Mouse (Mus musculus) CH12.LX (cell line): ENCODE data around the gene Lama4. TPM values are rescaled to one million over a fixed set of nuclear protein-coding genes. Genes with fewer than 3 reads are reported as not detected.

ENCODE experiments used
- DNase-seq: peaks from one replicate; pipeline ENCODE4 v3.0.0-alpha.2; 2013; ENCODE audit errors: extremely low read depth
- H3K27ac ChIP-seq: 2 replicates; pipeline ENCODE4 v1.5.1; 2012; ENCODE audit warnings: low read depth, mild to moderate bottlenecking, control low read depth, moderate library complexity; ENCODE audit not compliant: insufficient read depth
- H3K27me3 ChIP-seq: replicated peaks from 2 replicates; pipeline ENCODE3; 2012; ENCODE audit warnings: inconsistent platforms
- H3K36me3 ChIP-seq, 2 experiments: replicated peaks in 1 of 2; 2 replicates each; pipeline versions ENCODE3 to v1.6.1; 2012; ENCODE audit warnings: inconsistent platforms in 1 of 2, low read length in 1 of 2, mild to moderate bottlenecking in 1 of 2, mixed read lengths in 1 of 2, moderate library complexity in 1 of 2; ENCODE audit not compliant: control insufficient read depth in 1 of 2, insufficient read depth in 1 of 2
- H3K4me1 ChIP-seq, 2 experiments: 2 replicates each; pipeline ENCODE4 v1.6.1; 2012; ENCODE audit warnings: inconsistent platforms in 1 of 2, moderate library complexity in 1 of 2; ENCODE audit not compliant: insufficient read depth in 2 of 2, control insufficient read depth in 1 of 2
- H3K4me2 ChIP-seq: 2 replicates; pipeline ENCODE4 v1.6.1; 2012; ENCODE audit warnings: low read depth, mild to moderate bottlenecking, control low read depth; ENCODE audit not compliant: poor library complexity, insufficient read depth, severe bottlenecking
- H3K4me3 ChIP-seq, 3 experiments: fragments of 150-350 bp in 1 of 3; sonication (generic) in 1 of 3; replicated peaks in 1 of 3; 2 replicates each; pipeline versions ENCODE3 to v1.5.1; 2011 to 2012; ENCODE audit warnings: low read depth in 2 of 3, low read length in 2 of 3, mild to moderate bottlenecking in 2 of 3, moderate library complexity in 2 of 3, control low read depth in 1 of 3, improper control_type of control experiment in 1 of 3, inconsistent platforms in 1 of 3, mixed read lengths in 1 of 3; ENCODE audit not compliant: poor library complexity in 1 of 3
- H3K79me2 ChIP-seq: replicated peaks from 2 replicates; pipeline ENCODE4 v1.6.1; 2012; ENCODE audit warnings: mild to moderate bottlenecking, moderate library complexity; ENCODE audit not compliant: control insufficient read depth, poor library complexity, insufficient read depth, severe bottlenecking; ENCODE audit errors: extremely low read depth
- H3K9ac ChIP-seq: 2 replicates; pipeline ENCODE4 v1.6.1; 2012; ENCODE audit warnings: low read depth, mild to moderate bottlenecking, control low read depth, moderate library complexity; ENCODE audit not compliant: insufficient read depth
- H3K9me3 ChIP-seq: replicated peaks from 2 replicates; pipeline ENCODE3; 2012; ENCODE audit warnings: low read length, inconsistent platforms, mixed read lengths
- CHD2 ChIP-seq: IDR thresholded peaks from 2 replicates; pipeline ENCODE4 v1.6.1; 2011; ENCODE audit warnings: low read length, improper control_type of control experiment
- CTCF ChIP-seq, 2 experiments: IDR thresholded peaks in 1 of 2; conservative IDR thresholded peaks in 1 of 2; 2 replicates each; pipeline ENCODE4 v1.5.1; 2011 to 2012; ENCODE audit warnings: low read depth in 2 of 2, low read length in 2 of 2, improper control_type of control experiment in 1 of 2, inconsistent platforms in 1 of 2, mild to moderate bottlenecking in 1 of 2, moderate library complexity in 1 of 2
- E2F4 ChIP-seq: IDR thresholded peaks from 2 replicates; pipeline ENCODE4 v1.6.1; 2011; ENCODE audit warnings: low read depth, low read length, improper control_type of control experiment; ENCODE audit not compliant: insufficient replicate concordance
- ELF1 ChIP-seq: IDR thresholded peaks from 2 replicates; pipeline ENCODE4 v1.6.1; 2014; ENCODE audit warnings: low read depth, mild to moderate bottlenecking, inconsistent platforms, low read length, improper control_type of control experiment
- ETS1 ChIP-seq: conservative IDR thresholded peaks from 2 replicates; pipeline ENCODE4 v1.6.1; 2012; ENCODE audit warnings: low read depth, mild to moderate bottlenecking, inconsistent platforms, low read length, improper control_type of control experiment, moderate library complexity
- JUN ChIP-seq: IDR thresholded peaks from 2 replicates; pipeline ENCODE4 v1.6.1; 2011; ENCODE audit warnings: low read depth, mild to moderate bottlenecking, low read length, improper control_type of control experiment, moderate library complexity; ENCODE audit not compliant: insufficient read depth
- MAFK ChIP-seq: IDR thresholded peaks from 2 replicates; pipeline ENCODE4 v1.6.1; 2011; ENCODE audit warnings: low read length, improper control_type of control experiment; ENCODE audit not compliant: insufficient replicate concordance
- MAZ ChIP-seq: IDR thresholded peaks from 2 replicates; pipeline ENCODE4 v1.6.1; 2012; ENCODE audit warnings: low read depth, mild to moderate bottlenecking, inconsistent platforms, low read length, improper control_type of control experiment, moderate library complexity
- MEF2A ChIP-seq: IDR thresholded peaks from 2 replicates; pipeline ENCODE4 v1.6.1; 2014; ENCODE audit warnings: low read depth, mild to moderate bottlenecking, inconsistent platforms, low read length, improper control_type of control experiment, borderline replicate concordance
- MXI1 ChIP-seq: IDR thresholded peaks from 2 replicates; pipeline ENCODE4 v1.6.1; 2011; ENCODE audit warnings: mild to moderate bottlenecking, low read depth, low read length, improper control_type of control experiment
- MYC ChIP-seq: IDR thresholded peaks from 2 replicates; pipeline ENCODE4 v1.6.1; 2011; ENCODE audit warnings: low read depth, mild to moderate bottlenecking, improper control_type of control experiment, low read length
- PAX5 ChIP-seq: IDR thresholded peaks from 2 replicates; pipeline ENCODE4 v1.6.1; 2012; ENCODE audit warnings: low read length, inconsistent platforms, mixed read lengths
- POLR2A ChIP-seq: IDR thresholded peaks from 2 replicates; pipeline ENCODE4 v1.6.1; 2011; ENCODE audit warnings: low read depth, mild to moderate bottlenecking, improper control_type of control experiment, low read length
- RCOR1 ChIP-seq: conservative IDR thresholded peaks from 2 replicates; pipeline ENCODE4 v1.6.1; 2012; ENCODE audit warnings: low read depth, mild to moderate bottlenecking, inconsistent platforms, low read length, improper control_type of control experiment
- SIN3A ChIP-seq: IDR thresholded peaks from 2 replicates; pipeline ENCODE4 v1.6.1; 2012; ENCODE audit warnings: low read length, improper control_type of control experiment, inconsistent platforms
- TBP ChIP-seq: conservative IDR thresholded peaks from 2 replicates; pipeline ENCODE4 v1.6.1; 2011; ENCODE audit warnings: low read depth, low read length, improper control_type of control experiment
- USF1 ChIP-seq: IDR thresholded peaks from 2 replicates; pipeline ENCODE4 v1.6.1; 2014; ENCODE audit warnings: low read depth, mild to moderate bottlenecking, inconsistent platforms, low read length, improper control_type of control experiment
- USF2 ChIP-seq: conservative IDR thresholded peaks from 2 replicates; pipeline ENCODE4 v1.6.1; 2011; ENCODE audit warnings: low read depth, low read length, improper control_type of control experiment
- ZMIZ1 ChIP-seq: IDR thresholded peaks from 2 replicates; pipeline ENCODE4 v1.6.1; 2012; ENCODE audit warnings: low read depth, mild to moderate bottlenecking, inconsistent platforms, low read length, improper control_type of control experiment
- dilution Hi-C: fragments of 300-500 bp; cut with MboI; formaldehyde crosslinking; loops from 2 replicates; pipeline ENCODE4 v1.14.3; 2020; ENCODE audit warnings: low sequenced_read_pairs; ENCODE audit not compliant: extremely low pct_unique_long_range_greater_than_20kb, extremely low pct_ligation_motif_present
- in situ Hi-C: fragments of 300-500 bp; cut with MboI; formaldehyde crosslinking; loops from 3 replicates; pipeline ENCODE4 v1.14.3; 2019; ENCODE audit warnings: low sequenced_read_pairs, low pct_ligation_motif_present, low pct_unique_long_range_greater_than_20kb, mixed read lengths
- polyA plus RNA-seq: library from polyadenylated mRNA; unstranded; fragments of >175 nt; gene quantifications from 2 replicates; pipeline ENCODE4 v1.2.1, GENCODE M21; 2012; ENCODE audit warnings: low read depth; ENCODE audit not compliant: insufficient read length
- total RNA-seq, 2 experiments: library from RNA; depleted of rRNA; stranded (reverse); fragments of 300-350 nt in 1 of 2; fragments of >200 nt in 1 of 2; gene quantifications; 2 replicates each; pipeline ENCODE4 v1.2.3; 2012 to 2014

Lama4 gene
- total and polyA plus RNA-seq, 3 experiments: 0.08 to 0.50 (median 0.19) TPM

DNA sequence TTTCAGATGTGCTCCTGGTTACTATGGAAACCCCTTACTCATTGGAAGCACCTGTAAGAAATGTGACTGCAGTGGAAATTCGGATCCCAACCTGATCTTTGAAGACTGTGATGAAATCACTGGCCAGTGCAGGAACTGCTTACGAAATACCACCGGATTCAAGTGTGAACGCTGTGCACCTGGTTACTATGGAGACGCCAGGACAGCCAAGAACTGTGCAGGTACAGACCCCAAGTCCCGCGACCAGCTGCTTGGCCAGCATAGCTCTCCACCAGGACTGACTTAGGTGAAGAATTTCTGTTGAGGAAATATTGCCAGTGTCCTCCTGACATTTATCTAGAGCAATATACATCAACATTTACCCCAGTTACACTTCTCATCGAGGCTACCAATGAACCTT, 61.2 kb downstream of the Lama4 start:
- no peak for DNase-seq
- H3K27ac ChIP-seq: no peak overlapping the region
- H3K9ac ChIP-seq: no peak overlapping the region
- H3K79me2 ChIP-seq: no peaks in the 10 kb centered on the region
- H3K36me3 ChIP-seq: no peaks in the 10 kb centered on the region
- TF ChIP-seq MAZ (no peak), SIN3A (no peak), PAX5 (no peak), TBP (no peak), USF1 (no peak), CTCF (conservative IDR thresholded peaks at IDR 0.05 in 1 of 2, IDR thresholded peaks at IDR 0.05 in 1 of 2; ENCODE audit: low read depth in 2 of 2, low read length in 2 of 2) (no peak), CHD2 (no peak), MAFK (no peak), ZMIZ1 (no peak), E2F4 (no peak), MYC (no peak), ETS1 (no peak), ELF1 (no peak), JUN (no peak)
- TF ChIP-seq, all 38 proteins: peak for 0
- dilution Hi-C loops (no loop called here), in situ Hi-C loops (no loop called here)
- no peaks in the 10 kb centered on the region for H3K9me3 ChIP-seq
- H3K4me1 ChIP-seq: no peaks in the 10 kb centered on the region
- H3K4me3 ChIP-seq: no peak overlapping the region
- H3K27me3 ChIP-seq: no peaks in the 10 kb centered on the region
- H3K4me2 ChIP-seq: no peak overlapping the region

DNA sequence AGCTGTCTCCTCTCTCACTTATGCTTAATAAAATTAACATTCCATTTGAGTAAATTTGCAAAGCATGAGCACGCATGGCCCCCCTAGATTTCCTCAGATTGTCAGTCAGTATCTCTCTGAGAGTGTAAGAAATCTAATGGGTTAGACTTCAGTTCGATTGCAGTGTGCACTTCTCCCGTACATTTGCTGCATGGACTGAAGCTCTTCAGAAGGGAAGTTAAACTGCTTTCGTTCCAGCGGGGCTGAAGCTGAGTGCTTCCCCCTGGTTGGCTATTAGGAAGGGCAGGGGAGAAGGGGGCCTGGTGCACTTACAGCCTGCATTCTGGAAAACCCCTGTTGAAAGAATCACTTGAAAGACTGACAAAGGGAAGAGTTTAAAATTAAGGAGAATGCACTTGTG, 61.7 kb downstream of the Lama4 start:
- dilution Hi-C loops: no loop called here
- Histone ChIP-seq H3K9me3 (no peaks in the 10 kb centered on the region), H3K4me1 (no peaks in the 10 kb centered on the region), H3K4me2 (no peak overlapping the region), H3K9ac (no peak overlapping the region), H3K79me2 (no peaks in the 10 kb centered on the region), H3K36me3 (no peaks in the 10 kb centered on the region), H3K27ac (no peak overlapping the region), H3K4me3 (no peak overlapping the region), H3K27me3 (no peaks in the 10 kb centered on the region)
- DNase-seq: no peak
- TF ChIP-seq RCOR1: no peak
- no peak for TF ChIP-seq POLR2A
- no peak for TF ChIP-seq USF2
- no peak for TF ChIP-seq E2F4
- no peak for TF ChIP-seq ETS1
- no peak for TF ChIP-seq JUN
- no peak for TF ChIP-seq CHD2
- no peak for TF ChIP-seq MXI1
- no peak for TF ChIP-seq MEF2A
- TF ChIP-seq ELF1: no peak
- in situ Hi-C loops: no loop called here
